Mouse (Mus musculus) embryonic fibroblast, embryonic 13.5 days (primary cell): ENCODE measurements around the gene Mapkapk5.

Experiments used
- CTCF ChIP-seq: IDR thresholded peaks from 2 replicates; pipeline ENCODE4 v1.5.1; 2011; ENCODE audit warnings: mild to moderate bottlenecking, control low read depth, low read length, moderate library complexity, borderline replicate concordance; ENCODE audit not compliant: insufficient read depth
- POLR2A ChIP-seq: IDR thresholded peaks from 2 replicates; pipeline ENCODE4 v1.6.1; 2011; ENCODE audit warnings: low read depth, mild to moderate bottlenecking, control low read depth, low read length, moderate library complexity

DNA sequence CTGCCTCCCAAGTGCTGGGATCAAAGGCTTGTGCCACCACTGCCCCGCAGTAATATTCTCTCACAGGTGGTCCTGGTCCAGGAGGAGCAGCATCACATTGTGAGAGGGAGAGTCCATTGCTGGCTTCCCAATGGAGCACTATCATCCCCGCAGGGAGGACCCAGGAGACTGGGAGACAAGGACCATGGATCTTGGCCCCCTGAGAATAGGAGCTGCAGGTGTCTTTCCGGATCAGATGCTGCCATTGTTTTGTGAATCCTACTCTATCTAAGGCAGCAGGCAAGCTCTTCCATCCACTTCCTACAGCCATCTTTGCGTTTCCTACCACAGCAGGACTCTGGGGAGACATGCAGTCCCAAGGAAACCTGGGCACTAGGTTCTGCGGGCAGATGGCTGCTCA lies 40.0 kb upstream of the Mapkapk5 start:
- no peak for TF ChIP-seq CTCF
- no peak for TF ChIP-seq POLR2A
